Mouse (Mus musculus) spleen, postnatal 14 days (tissue): Measurements from ENCODE around the gene Mttp.
A peak's percentile ranks its signal among the peaks of the same experiment; 100 is the strongest.
"Not testable (repeated sequence)": the region's sequence is repeated elsewhere in the genome, so short reads cannot be mapped to it uniquely, and the experiment has no call there.

Experiments
- DNase-seq, 2 experiments: peaks; one replicate each; pipeline ENCODE4 v3.0.0; 2021 to 2022; ENCODE audit warnings: low spot score in 2 of 2

Mttp gene

GRCm38 (mm10) chr3:138144642-138145171 lies at the start of gene Mttp:
Gene Mttp (minus strand): TSS chr3:138144968.
- peak; percentile 39 to 73 for DNase-seq

DNA sequence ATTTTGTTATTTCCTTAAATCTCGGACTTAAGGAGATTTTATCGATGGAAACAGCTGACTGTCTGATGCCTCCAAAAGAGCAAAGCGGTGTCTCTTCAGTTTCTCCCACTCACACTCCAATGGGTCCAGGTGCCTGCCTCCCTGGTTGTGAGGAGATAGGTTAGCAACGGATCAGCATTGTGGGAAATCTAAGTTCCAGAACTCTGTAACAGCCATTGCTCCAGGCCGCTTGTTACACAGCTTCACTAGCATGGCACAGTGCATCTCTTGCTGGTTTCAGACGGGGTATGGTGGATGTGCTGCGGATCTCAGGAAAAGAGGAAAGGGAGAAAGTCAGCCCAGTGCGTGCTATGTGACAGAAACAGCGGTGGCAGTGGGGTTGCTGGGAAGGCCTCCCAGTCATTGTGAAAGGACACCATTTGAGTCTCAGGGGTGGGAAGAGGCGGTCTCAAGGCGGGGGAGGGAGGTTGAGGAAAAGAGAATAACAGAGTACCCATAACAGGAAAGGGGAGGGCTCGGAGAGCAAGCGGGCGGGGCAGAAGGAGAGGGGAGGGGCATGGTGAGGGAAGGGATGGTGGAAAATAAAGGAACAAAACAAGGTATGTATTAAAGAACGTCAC lies 49.0 kb upstream of the Mttp start, which contains the start of gene 4930579F01Rik:
Gene 4930579F01Rik, minus strand, starts transcription at position 143 of the 620 bp plus-strand sequence.
- no peak for DNase-seq

DNA sequence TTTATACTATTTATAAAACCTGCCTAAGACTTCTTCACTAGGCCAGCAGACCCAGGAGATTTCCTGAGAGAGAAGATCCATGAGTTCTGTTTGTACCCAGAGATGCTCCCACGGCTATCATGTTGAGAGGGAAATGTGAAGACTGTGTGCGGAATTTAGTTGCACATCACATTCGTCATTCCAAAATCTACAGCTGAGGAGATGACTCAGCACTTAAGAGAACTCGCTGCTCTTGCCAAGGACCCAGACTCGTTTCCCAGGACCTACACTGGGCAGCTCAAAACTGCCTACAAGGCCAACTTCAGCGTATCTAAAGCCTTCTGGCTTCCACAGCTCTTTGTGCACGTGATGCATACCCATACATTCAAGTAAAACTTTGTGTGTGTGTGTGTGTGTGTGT lies 47.5 kb upstream of the Mttp start:
- no peak for DNase-seq

DNA sequence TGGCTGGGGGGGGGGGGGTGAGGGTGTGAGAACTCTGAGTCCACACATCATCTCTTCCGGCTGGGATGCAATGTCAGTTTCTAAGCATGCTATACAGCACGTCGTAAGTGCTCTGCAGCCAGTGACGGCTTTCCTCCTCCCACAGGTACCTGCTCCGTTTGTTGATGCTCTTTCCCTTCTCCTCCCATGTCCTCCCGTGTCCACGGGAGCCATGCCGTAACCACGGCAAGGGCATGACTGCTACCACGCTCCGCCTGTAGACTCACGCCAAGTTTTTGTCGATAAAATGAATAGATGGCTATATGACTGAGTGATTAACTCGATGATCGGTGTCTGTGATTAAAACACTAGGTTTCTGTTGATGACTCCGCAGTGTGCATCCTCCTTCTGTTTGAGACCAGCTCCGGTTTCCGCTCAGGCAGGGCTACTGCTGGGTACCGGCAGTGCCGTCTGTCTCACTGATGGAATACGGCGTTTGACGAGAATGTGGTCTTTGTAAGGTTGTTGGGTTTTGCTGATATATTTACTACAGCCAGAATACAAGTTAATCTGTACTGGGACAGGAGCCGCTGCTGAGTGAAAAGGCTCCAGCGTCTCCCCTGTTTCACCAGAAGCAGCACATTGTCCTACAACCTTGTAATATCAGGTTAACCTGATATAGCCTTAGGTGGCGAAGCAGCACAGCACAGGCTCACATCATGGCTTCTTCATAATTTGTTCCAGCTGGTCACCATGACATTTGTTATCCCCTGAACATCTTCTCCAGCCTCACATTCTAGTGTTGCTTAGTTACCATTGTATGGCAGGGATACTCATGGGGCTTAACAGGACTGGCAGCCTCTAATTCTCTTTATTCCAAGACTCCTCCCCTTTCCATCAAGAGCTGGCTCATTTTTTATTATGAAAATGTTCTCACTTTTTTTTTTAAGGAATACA lies 41.5 kb upstream of the Mttp start:
- DNase-seq: no peak

- no peak for DNase-seq
These were observed 40.5 kb upstream of the Mttp start for GRCm38 (mm10) chr3:138185290-138185689.

DNA sequence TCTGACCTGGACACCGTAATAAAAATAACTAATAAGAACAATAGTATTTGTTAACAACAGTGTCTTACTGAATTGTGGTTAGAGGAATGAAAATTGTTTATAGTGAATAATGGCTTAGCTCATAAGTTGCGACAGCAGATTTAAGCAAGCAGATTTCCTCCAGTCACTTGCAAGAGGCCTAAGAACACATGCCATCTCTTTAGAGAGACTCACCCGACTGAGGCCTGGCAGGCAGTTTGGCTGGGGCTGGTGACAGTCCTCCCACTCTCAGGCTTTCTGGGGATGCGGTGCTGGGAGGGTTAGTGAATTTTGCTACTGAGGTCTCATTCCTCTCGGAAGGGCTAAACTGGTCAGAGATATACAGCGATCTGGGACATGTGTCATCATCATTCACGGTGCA lies 38.6 kb upstream of the Mttp start:
- no peak for DNase-seq

- no peak for DNase-seq
These were observed 37.3 kb upstream of the Mttp start for GRCm38 (mm10) chr3:138182019-138182418.

DNA sequence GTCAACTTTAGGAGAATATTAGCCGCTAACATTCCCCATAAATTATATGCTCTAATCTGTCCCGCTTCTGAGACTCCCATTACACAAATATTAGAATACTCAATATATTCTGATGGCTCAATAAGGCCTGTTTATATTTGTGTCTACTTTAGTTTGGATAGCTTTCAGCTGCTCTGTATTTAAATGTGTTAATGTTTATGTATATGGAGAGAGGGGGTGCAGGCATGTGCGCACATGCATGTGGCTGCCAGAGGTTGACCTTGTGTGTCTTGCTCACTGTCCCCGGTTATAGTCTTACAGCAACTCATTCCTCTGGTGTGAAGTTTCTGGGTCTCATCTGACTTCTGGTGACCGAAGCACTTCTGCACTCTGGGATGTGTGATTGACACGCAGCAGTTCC lies 30.8 kb upstream of the Mttp start:
- DNase-seq: no peak

DNA sequence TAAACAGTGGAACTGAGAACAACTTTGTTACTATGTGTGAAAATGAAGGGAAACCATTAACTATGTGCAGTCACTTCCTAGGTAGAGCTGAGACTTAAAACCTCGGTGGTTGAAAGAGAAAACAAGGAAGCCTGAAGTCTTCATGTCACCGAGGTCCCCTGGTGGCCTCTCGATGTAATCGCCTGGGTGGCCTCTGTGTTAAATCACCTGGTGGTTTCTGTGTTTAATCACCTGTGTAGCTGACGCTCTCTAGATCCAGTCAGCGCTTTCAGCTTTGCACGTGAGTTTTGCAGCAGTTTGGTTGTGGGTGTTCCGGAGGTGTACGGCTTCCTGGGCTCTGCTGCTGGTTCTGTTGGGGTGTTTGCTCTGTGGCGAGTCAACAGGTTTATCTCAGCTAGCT lies 28.5 kb upstream of the Mttp start:
- DNase-seq: no peak

DNA sequence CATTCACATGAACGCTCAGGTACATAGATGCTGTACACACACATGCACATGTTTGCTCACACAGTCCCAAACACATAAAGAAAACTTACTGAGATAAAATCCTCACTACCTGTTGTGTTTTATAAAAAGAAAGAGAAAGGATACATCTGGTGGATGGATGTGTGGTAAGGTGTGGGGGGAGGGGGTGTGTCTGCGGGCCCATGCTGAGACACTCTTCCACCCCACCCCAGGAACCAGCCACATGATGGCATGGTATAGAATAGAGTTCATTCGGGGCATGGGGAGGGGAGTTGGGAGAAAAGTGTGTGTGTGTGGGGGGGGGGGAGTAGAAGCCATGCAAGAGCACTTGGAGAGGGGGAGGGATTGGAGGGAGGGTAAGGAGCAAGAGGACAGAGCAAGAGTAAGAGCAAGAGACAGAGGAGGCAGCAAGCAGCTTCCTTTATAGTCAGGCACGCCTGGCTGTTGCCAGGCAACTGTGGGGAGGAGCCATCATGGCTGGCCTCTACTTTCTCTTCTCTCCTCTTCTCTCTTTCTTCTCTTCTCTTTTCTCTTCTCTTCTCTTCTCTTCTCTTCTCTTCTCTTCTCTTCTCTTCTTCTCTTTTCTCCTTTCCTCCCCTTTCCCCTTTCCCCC lies 17.9 kb upstream of the Mttp start:
- DNase-seq: no peak

DNA sequence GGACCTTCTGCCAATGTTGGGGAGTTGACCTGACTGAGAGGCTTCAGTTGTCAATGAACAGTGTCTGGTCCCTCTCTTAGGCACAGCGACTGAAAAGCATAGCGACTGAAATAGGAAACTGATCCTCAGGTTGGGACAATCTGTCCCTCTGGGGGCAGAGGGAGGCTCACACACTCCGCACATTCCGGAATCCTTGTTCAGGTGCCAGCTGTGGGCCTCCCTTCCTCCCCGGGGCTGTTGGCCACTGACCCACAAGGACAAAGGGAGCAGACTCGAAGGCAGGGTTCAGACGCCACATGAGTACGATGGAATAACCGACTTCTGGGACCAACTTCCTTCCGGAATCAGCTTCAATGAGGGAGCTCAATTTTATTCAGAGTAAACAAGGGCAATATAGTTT lies 16.9 kb upstream of the Mttp start:
- no peak for DNase-seq

DNA sequence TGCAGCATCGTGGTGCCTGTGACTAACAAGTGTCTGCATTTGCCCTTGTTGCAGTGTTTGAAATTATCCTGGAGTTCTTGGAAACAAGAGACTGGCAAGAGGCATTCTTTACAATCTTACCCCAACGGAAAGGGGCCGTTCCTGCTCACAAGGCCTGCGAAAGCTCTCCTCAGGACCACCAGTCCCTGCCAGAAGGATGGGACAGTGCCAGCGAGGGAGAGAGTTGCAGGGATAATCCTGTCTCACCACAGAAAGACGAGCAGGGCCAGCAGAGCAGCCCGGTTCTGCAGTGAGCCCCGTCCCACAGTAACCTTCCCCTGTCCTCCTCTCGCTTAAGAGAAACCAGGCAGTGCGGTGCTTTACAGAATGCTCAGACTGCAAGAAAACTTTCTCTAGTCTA lies 11.9 kb upstream of the Mttp start:
- no peak for DNase-seq

DNA sequence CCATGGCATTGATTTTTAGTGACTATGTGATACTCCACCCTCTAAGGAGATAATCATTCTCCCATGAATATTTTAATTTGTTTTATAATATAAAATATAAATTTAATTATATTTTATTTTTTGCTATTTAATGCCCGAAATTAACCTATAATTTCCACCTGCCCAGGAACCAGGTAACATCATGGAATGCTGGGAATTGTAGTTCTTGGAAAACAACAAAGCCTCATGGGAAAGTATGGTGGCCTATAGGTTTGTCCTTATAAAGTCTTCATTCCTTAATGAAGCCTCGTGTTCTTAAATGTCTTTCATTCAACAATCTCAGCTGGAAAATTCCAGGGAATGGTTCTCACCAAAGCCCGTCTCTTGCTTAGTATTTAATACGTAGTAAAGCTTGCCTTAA lies 10.3 kb upstream of the Mttp start:
- no peak for DNase-seq

DNA sequence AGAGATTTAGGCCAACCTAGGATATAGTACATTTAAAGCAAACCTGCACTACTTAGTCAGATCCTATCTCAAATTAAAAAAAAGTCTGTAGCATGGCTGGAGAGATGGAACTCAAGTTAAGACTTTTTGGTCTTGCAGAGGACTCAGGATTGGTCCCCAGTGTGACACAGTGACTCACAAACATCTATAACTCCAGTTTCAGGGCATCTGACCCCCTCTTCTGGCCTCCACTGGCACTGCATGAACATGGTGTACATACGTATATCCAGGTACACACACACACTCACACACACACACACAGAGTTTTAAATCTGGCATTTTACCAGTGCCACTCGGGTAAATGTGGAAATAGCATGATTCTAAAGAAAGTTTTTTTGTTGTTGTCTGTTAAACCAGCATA lies 4.0 kb upstream of the Mttp start:
- DNase-seq: no peak

- DNase-seq: no peak
These were observed 617 bp downstream of the Mttp start for GRCm38 (mm10) chr3:138144060-138144641.

GRCm38 (mm10) chr3:138143315-138144059 lies 1.3 kb downstream of the Mttp start, which contains the start of gene Trmt10a:
Gene Trmt10a (plus strand): TSS chr3:138143448.
- peak; percentile 93 to 96 for DNase-seq

GRCm38 (mm10) chr3:138142733-138143314 lies 1.9 kb downstream of the Mttp start:
- no peak for DNase-seq

GRCm38 (mm10) chr3:138142052-138142732 lies 2.6 kb downstream of the Mttp start:
- no peak for DNase-seq

DNA sequence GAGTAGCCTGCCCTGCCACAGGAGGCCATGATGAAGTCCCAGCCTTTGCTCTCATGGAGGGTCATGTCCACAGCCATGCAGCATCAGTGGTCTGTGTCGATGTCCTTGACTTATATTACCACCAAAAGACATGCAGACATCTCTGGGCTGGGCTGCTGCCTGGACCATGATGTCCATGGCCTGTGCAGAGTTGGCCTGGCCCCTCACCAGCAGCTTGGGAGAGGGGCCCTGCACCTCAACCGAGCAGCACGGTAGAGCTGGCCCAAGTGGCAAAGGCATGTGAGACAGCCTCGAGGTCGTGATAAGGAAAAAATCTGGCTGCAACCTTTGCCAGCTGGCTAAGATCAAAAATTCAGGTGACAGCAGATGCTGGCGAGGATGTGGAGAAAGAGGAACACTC lies 5.1 kb downstream of the Mttp start:
- no peak for DNase-seq

DNA sequence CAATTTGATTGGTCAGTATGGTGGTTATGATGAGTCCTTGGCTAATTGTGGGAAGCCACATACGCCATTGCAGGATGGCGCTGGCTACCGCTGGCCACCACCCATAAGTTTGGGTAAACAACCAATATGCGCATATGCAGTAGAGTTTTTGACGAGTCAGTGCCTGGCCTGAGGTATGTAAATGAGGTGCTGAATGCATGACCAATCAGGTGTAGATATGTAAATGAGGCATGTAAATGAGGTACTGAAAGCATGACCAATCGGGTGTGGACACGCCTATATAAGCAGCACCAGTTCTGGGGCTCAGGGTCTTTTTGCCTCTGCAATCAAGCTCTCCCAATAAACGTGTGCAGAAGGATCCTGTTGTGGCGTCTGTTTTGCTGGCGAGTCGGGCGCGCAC lies 6.6 kb downstream of the Mttp start:
- DNase-seq: not testable (repeated sequence)
